Mouse (Mus musculus): ENCODE data around the gene Brpf3. TPM values are rescaled to one million over a fixed set of nuclear protein-coding genes. Genes with fewer than 3 reads are reported as not detected.

Brpf3 gene
- polyA plus RNA-seq, 1 experiment from 2014 or later, result 13.2 TPM

DNA sequence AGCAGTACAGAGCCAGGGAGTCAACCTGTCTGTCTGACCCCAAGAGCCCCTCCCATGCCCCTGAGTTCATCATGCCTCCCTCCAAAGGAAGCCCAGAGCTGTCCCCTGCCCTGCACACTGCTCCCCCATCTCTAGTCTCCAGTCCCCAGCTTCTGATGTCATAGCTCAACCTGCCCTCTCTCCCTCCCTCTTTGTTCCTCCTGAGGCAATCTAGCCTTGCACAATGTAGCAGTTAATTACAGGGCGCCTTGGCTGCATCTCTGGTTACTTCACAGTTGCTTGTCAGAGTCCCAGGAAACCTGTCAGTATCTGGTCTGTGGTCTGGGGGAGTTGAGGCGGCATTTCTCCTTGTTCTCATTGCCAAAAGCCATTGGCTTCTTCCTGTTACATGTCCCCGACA is 55.1 kb downstream of the Brpf3 start:
- H3K27me3 ChIP-seq (replicated peaks), result no peaks in the 10 kb centered on the region
- no peak overlapping the region for H3K4me3 ChIP-seq
- no peak overlapping the region for H3K9ac ChIP-seq
- H3K27ac ChIP-seq (ENCODE audit: poor library complexity, severe bottlenecking), result no peak overlapping the region
- no peak for ATAC-seq (ENCODE audit: insufficient number of reproducible peaks, low FRiP score)
- peaks cover 21% of the 10 kb centered on the region for H3K9me3 ChIP-seq (replicated peaks)
- WGBS, result 64% methylated on average over 3 of the region's 3 CpGs
- H3K4me2 ChIP-seq, result no peak overlapping the region
- H3K4me1 ChIP-seq (replicated peaks), result no peaks in the 10 kb centered on the region
- no peaks in the 10 kb centered on the region for H3K36me3 ChIP-seq

DNA sequence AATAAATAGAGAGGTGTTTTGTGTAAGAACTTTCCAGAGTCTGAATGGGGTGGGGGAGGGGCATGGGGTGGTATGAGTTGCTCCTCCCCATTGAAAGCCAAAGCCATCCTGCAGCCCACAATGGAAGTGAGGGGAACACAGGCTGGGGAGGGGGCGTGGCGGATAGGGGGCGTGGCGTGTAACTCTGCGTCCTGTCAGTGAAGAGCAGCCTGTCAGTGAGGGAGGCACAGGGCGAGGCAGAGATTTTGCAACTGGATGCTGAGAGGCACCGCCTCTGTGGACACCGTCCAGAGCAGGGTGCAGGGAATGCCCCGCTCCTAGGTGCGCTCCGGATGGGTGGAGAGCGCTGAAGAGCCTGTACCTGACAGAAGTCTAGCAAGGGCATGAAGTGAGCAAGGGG is 57.3 kb downstream of the Brpf3 start, which contains the start of gene Pnpla1:
Pnpla1 (plus strand) TSS at position 207 of the 400 bp plus-strand sequence.
- no peak within 1 kb of the TSS for H3K4me2 ChIP-seq
- no peaks in the 10 kb centered on the region for H3K27me3 ChIP-seq (replicated peaks)
- WGBS, result 33% methylated on average over 12 of the region's 12 CpGs

DNA sequence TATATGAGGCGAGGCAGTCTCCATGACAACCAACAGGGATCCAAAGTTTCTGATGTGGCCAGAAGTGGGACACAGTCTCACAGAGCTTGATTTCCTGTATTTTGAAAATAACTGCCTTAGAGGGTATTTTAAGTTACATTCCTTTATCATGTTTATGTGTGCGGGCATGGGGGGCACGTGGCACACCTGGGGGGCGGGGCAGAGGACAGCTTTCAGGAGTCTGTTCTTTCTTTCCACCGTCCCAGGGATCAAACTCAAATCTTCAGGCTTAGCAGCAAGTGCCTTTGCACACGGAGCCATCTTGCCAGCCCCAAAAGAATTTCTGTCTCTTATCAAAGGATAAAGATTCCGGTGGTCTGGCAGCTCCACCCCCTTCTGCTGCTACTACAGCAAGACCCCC is 63.0 kb downstream of the Brpf3 start:
- WGBS, result 55% methylated on average over 7 of the region's 7 CpGs
- Histone ChIP-seq H3K27ac (ENCODE audit: poor library complexity, severe bottlenecking) (no peak overlapping the region), H3K4me1 (replicated peaks) (no peaks in the 10 kb centered on the region)

More for the DNA sequence above, 57.3 kb downstream of the Brpf3 start, which contains the start of gene Pnpla1:
- ATAC-seq (ENCODE audit: insufficient number of reproducible peaks, low FRiP score), result no peak
- Histone ChIP-seq H3K9ac (no peak within 1 kb of the TSS), H3K27ac (ENCODE audit: poor library complexity, severe bottlenecking) (no peak within 1 kb of the TSS), H3K4me1 (replicated peaks) (no peaks in the 10 kb centered on the region), H3K4me3 (no peak within 1 kb of the TSS), H3K9me3 (replicated peaks) (peaks cover 18% of the 10 kb centered on the region), H3K36me3 (no peaks in the 10 kb centered on the region)

DNA sequence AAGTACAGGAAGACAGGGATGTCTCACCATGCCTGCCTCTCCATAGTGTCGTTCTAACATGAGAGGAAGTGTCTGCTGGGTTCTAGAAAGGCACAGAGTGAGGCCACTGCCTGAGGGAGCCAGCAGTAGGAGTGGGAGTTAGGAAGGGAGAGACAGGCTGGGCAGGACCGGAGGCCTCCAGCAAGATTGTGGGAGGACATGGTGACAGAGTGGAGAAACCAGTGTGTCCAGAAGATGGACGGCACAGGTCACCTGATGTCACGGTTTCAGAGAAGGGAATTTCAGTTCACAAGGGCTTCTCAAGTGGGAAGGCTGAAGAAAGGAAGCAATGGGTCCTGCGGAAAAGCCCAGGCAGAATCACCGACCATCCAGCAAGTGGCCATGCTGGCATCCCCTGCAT is 63.6 kb downstream of the Brpf3 start:
- H3K9me3 ChIP-seq (replicated peaks), result no peaks in the 10 kb centered on the region

More for the DNA sequence above, 63.0 kb downstream of the Brpf3 start:
- no peak for ATAC-seq (ENCODE audit: insufficient number of reproducible peaks, low FRiP score)
- Histone ChIP-seq H3K9ac (no peak overlapping the region), H3K9me3 (replicated peaks) (no peaks in the 10 kb centered on the region), H3K4me2 (no peak overlapping the region), H3K36me3 (no peaks in the 10 kb centered on the region), H3K27me3 (replicated peaks) (no peaks in the 10 kb centered on the region), H3K4me3 (no peak overlapping the region)

DNA sequence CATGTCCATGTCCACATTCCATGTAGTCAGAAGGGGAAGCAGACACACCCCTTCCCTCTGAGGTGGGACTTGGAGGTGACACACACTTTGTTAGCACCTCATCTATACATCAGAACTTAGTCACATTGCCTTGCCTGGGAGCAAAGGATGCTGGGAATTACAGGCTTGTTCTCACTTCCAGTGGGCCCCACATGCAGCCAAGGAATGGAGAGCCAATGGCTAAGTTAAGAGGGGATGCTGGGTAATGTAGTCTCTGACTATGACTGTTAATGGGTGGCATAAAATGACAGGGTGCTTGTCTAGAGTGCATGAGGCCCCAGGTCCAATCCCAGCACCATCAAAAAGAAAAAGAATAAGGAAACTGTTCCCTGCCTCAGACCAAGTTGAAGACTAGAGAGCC is 66.0 kb downstream of the Brpf3 start:
- no peak overlapping the region for H3K4me3 ChIP-seq
- no peak overlapping the region for H3K9ac ChIP-seq
- no peaks in the 10 kb centered on the region for H3K4me1 ChIP-seq (replicated peaks)
- H3K27ac ChIP-seq (ENCODE audit: poor library complexity, severe bottlenecking), result no peak overlapping the region
- no peak overlapping the region for H3K4me2 ChIP-seq
- no peaks in the 10 kb centered on the region for H3K9me3 ChIP-seq (replicated peaks)
- no peaks in the 10 kb centered on the region for H3K36me3 ChIP-seq
- ATAC-seq (ENCODE audit: insufficient number of reproducible peaks, low FRiP score), result no peak
- no peaks in the 10 kb centered on the region for H3K27me3 ChIP-seq (replicated peaks)

More for the DNA sequence above, 63.6 kb downstream of the Brpf3 start:
- Histone ChIP-seq H3K36me3 (no peaks in the 10 kb centered on the region), H3K4me3 (no peak overlapping the region), H3K4me1 (replicated peaks) (no peaks in the 10 kb centered on the region), H3K4me2 (no peak overlapping the region), H3K27ac (ENCODE audit: poor library complexity, severe bottlenecking) (no peak overlapping the region), H3K9ac (no peak overlapping the region), H3K27me3 (replicated peaks) (no peaks in the 10 kb centered on the region)
- no peak for ATAC-seq (ENCODE audit: insufficient number of reproducible peaks, low FRiP score)
- 71% methylated on average over 6 of the region's 6 CpGs for WGBS

DNA sequence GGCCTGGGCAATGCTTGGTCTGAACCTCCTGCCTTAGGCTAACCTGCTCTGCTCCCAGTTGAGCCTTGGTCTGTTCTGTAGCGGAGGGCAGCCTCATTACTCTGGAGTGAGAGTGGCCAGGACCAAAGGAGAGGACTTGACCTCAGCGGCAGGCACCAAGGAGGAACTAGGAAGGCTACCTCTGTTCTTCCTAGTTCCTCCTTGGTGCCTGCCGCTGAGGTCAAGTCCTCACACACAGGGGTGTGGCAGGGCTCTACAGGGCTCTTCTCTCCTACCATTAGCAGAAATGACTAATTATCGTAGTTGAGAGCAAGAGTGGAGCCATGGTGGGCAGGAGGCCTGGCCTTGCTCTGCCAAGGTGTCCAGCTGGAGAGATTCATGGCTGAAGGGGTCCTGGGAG is 66.5 kb downstream of the Brpf3 start:
- ATAC-seq (ENCODE audit: insufficient number of reproducible peaks, low FRiP score), result no peak
- no peaks in the 10 kb centered on the region for H3K4me1 ChIP-seq (replicated peaks)

DNA sequence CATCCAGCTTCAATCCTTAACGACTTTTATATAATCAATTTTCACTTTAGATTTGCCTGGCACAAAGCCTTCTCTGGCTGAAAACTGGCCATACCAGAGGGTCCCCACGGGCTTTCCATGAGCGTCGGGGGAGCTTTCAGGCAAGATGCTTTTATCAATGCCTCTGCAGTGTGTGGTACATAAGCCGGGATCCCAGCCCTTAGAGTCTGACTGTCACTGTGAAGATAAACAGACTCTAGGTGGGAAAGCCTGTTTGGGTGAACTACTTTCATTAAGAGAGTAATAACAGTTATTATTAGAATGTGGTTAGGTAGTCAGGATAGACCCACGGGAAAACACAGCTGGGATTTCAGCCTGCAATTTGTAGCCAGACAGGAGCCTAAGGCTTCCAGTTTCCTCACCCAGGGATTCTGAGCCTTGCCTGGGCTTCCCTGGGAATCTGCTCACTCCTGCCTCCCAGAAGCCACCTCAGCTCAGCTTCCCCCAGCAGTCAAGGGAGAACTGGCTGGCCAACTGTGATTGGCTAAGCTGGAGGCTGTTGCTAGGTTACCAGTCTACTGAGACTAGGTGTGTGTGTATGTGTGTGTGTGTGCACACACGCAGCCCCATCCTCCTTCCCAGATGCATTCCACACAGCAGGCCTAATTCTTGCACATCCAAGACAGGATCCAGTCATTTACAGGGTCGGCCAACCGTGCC is 68.7 kb downstream of the Brpf3 start:
- 47% methylated on average over 9 of the region's 9 CpGs for WGBS
- no peak for ATAC-seq (ENCODE audit: insufficient number of reproducible peaks, low FRiP score)

More for the DNA sequence above, 66.5 kb downstream of the Brpf3 start:
- no peak overlapping the region for H3K4me3 ChIP-seq
- no peak overlapping the region for H3K4me2 ChIP-seq
- H3K9me3 ChIP-seq (replicated peaks), result no peaks in the 10 kb centered on the region
- no peaks in the 10 kb centered on the region for H3K27me3 ChIP-seq (replicated peaks)
- no peak overlapping the region for H3K9ac ChIP-seq
- no peaks in the 10 kb centered on the region for H3K36me3 ChIP-seq
- no peak overlapping the region for H3K27ac ChIP-seq (ENCODE audit: poor library complexity, severe bottlenecking)
- WGBS, result 81% methylated on average over 4 of the region's 4 CpGs

DNA sequence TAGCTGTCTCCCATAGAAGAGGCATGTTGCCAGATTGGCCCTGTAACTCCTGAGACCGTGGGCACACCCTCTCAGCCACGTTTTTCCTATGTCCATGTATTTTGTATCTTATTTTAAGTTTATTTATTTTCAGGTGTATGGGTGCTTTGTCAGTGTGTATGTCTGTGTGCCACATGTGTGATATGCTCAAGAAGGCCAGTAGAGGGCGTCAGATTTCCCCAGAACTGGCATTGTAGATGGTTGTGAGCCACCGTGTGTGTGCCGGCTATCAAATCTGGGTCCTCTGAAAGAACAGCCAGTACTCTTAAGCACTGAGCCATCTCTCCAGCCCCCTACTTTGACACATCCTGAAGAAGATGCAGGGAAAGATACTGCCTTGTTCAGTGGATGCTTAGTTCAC is 69.5 kb downstream of the Brpf3 start:
- ATAC-seq (ENCODE audit: insufficient number of reproducible peaks, low FRiP score), result no peak
- no peaks in the 10 kb centered on the region for H3K36me3 ChIP-seq
- no peaks in the 10 kb centered on the region for H3K27me3 ChIP-seq (replicated peaks)
- H3K9me3 ChIP-seq (replicated peaks), result no peaks in the 10 kb centered on the region
- 63% methylated on average over 5 of the region's 5 CpGs for WGBS
- H3K9ac ChIP-seq, result no peak overlapping the region
- H3K4me3 ChIP-seq, result no peak overlapping the region
- peaks cover 8% of the 10 kb centered on the region for H3K4me1 ChIP-seq (replicated peaks)
- H3K27ac ChIP-seq (ENCODE audit: poor library complexity, severe bottlenecking), result no peak overlapping the region
- no peak overlapping the region for H3K4me2 ChIP-seq

More for the DNA sequence above, 68.7 kb downstream of the Brpf3 start:
- Histone ChIP-seq H3K9ac (no peak overlapping the region), H3K4me1 (replicated peaks) (no peaks in the 10 kb centered on the region), H3K27me3 (replicated peaks) (no peaks in the 10 kb centered on the region), H3K4me2 (no peak overlapping the region), H3K4me3 (no peak overlapping the region), H3K36me3 (no peaks in the 10 kb centered on the region), H3K9me3 (replicated peaks) (no peaks in the 10 kb centered on the region), H3K27ac (ENCODE audit: poor library complexity, severe bottlenecking) (no peak overlapping the region)

DNA sequence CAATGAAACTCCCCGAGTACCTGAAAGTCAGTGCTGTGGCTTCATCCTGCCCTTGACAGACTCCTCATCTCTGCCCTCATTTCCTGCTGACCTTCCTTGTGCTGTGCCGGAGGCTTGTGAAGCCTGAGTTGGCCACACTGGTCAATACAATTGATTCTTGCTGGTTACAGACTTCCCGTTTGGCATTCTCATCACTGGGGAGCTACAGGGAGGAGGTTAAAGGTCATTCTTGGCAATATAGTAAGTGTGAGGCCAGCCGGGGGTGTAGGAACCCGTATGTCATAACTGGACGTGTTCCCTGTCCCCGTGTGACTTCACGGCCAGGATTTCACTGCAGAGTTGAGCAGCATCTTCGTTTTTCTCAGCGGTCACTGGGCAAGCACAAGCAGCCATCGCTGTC is 70.9 kb downstream of the Brpf3 start:
- no peaks in the 10 kb centered on the region for H3K9me3 ChIP-seq (replicated peaks)
- no peaks in the 10 kb centered on the region for H3K27me3 ChIP-seq (replicated peaks)
- H3K4me3 ChIP-seq, result no peak overlapping the region
- H3K27ac ChIP-seq (ENCODE audit: poor library complexity, severe bottlenecking), result no peak overlapping the region
- no peak overlapping the region for H3K4me2 ChIP-seq
- 77% methylated on average over 11 of the region's 11 CpGs for WGBS
- peaks cover 11% of the 10 kb centered on the region for H3K4me1 ChIP-seq (replicated peaks)
- H3K36me3 ChIP-seq, result no peaks in the 10 kb centered on the region
- H3K9ac ChIP-seq, result no peak overlapping the region
- no peak for ATAC-seq (ENCODE audit: insufficient number of reproducible peaks, low FRiP score)

DNA sequence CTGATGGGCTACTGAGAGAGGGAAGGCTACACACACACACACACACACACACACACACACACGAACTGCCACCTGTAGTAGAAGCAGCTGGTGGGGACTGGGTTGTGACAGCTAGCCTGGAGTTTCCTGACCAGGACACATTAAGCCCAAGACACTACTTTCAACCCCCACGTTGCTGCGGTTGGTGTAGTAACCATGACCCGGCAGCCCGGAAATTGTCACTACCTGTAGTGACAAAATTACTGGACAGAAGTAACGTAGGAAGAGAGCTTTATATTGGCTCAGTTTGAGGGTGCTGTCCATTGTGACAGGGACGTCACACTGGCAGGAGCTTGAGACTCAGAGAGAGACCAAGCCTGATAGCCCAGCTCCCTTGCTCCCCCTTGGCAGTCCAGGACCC is 71.4 kb downstream of the Brpf3 start:
- 80% methylated on average over 7 of the region's 7 CpGs for WGBS
- peaks cover 11% of the 10 kb centered on the region for H3K4me1 ChIP-seq (replicated peaks)
- H3K9ac ChIP-seq, result no peak overlapping the region
- no peak overlapping the region for H3K4me2 ChIP-seq
- no peaks in the 10 kb centered on the region for H3K36me3 ChIP-seq
- H3K27ac ChIP-seq (ENCODE audit: poor library complexity, severe bottlenecking), result no peak overlapping the region
- no peak overlapping the region for H3K4me3 ChIP-seq
- ATAC-seq (ENCODE audit: insufficient number of reproducible peaks, low FRiP score), result no peak
- H3K9me3 ChIP-seq (replicated peaks), result no peaks in the 10 kb centered on the region
- 0 out of 2 replicates have a peak, but pooled peaks cover 4% of the 10 kb centered on the region for H3K27me3 ChIP-seq (replicated peaks)

DNA sequence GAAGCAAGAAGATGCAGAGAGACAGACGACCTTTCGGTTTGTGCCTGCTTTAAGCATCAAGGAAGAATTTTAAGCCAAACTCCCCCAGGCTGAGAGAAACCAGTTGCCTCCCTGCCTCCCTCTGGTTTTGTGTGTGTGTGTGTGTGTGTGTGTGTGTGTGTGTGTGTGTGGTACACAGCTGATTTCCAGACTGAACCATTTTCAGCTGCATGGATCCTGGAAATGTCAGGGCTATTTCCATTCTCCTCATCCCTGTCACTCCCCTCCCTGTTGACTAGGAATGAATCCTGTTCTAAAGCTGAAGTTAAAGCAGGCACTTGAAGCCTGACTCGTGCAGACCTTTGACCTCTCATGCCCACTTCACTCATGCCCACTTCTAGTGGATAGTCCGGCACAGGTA is 73.3 kb downstream of the Brpf3 start:
- H3K4me3 ChIP-seq, result no peak overlapping the region
- no peak overlapping the region for H3K9ac ChIP-seq
- H3K27ac ChIP-seq (ENCODE audit: poor library complexity, severe bottlenecking), result no peak overlapping the region
- no peaks in the 10 kb centered on the region for H3K9me3 ChIP-seq (replicated peaks)
- 81% methylated on average over 4 of the region's 4 CpGs for WGBS
- ATAC-seq (ENCODE audit: insufficient number of reproducible peaks, low FRiP score), result no peak
- peaks cover 11% of the 10 kb centered on the region for H3K4me1 ChIP-seq (replicated peaks)
- H3K27me3 ChIP-seq (replicated peaks), result 0 out of 2 replicates have a peak, but pooled peaks cover 9% of the 10 kb centered on the region
- no peak overlapping the region for H3K4me2 ChIP-seq
- H3K36me3 ChIP-seq, result no peaks in the 10 kb centered on the region

DNA sequence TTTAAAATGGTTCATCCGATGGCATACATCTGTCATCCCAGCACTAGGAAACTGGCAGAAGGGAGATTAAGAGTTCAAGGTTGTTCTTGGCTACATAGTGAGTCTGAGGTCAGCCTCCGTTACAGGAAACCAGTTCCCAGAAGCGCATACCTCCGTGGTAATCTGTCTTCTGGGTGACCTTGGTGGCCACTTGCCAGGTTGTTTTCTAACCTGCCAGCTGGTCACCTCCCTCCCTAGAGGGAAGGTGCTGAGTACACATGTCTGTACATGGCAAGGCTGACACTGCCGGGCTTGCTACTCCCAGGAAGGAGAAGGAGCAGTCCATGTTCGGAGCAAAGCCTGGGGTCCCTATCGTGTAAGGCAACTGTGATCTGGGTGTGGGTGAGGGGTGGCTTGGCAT is 73.9 kb downstream of the Brpf3 start:
- H3K36me3 ChIP-seq, result no peaks in the 10 kb centered on the region
- 0 out of 2 replicates have a peak, but pooled peaks cover 9% of the 10 kb centered on the region for H3K27me3 ChIP-seq (replicated peaks)
- no peak overlapping the region for H3K4me3 ChIP-seq
- H3K4me2 ChIP-seq, result no peak overlapping the region
- 0 out of 2 replicates have a peak overlapping the region, but pooled peaks have one; percentile 37 for H3K9ac ChIP-seq
- ATAC-seq (ENCODE audit: insufficient number of reproducible peaks, low FRiP score), result no peak; the same call in 1 of the 2 replicates
- H3K27ac ChIP-seq (ENCODE audit: poor library complexity, severe bottlenecking), result peak overlapping the region; percentile 25; the same call in 1 of the 2 replicates
- peaks cover 11% of the 10 kb centered on the region for H3K4me1 ChIP-seq (replicated peaks)
- 38% methylated on average over 7 of the region's 7 CpGs for WGBS
- H3K9me3 ChIP-seq (replicated peaks), result no peaks in the 10 kb centered on the region

Data from heart, embryonic 12.5 days (tissue).